Mouse (Mus musculus): ENCODE results near the gene Lgals4. TPM values are rescaled to one million over a fixed set of nuclear protein-coding genes. Genes with fewer than 3 reads are reported as not detected.

Lgals4 gene
- polyA plus RNA-seq, 1 experiment from 2014 or later = 10.9 TPM

GRCm38 (mm10) chr7:28886486-28886885 lies 52.8 kb downstream of the Lgals4 start:
- peaks cover 9% of the 10 kb centered on the region for H3K4me1 ChIP-seq (replicated peaks; ENCODE audit: insufficient read depth, low read length)
- no peak overlapping the region for H3K4me3 ChIP-seq (replicated peaks; ENCODE audit: low read depth, low read length)
- no peak overlapping the region for H3K4me2 ChIP-seq (ENCODE audit: low read length)
- H3K27ac ChIP-seq = no peak overlapping the region
- DNase-seq (ENCODE audit: low spot score) = no peak
- no peaks in the 10 kb centered on the region for H3K36me3 ChIP-seq (ENCODE audit: insufficient read depth, low read length)
- no peak for TF ChIP-seq CTCF (IDR thresholded peaks at IDR 0.05; ENCODE audit: low read depth)
- no peak for ATAC-seq (replicated peaks; ENCODE audit: low FRiP score, low read depth)
- 23% methylated on average over 14 of the region's 14 CpGs for WGBS
- no peak overlapping the region for H3K9ac ChIP-seq (ENCODE audit: low read depth, low read length)
- no peaks in the 10 kb centered on the region; the same call in 1 of the 2 replicates for H3K27me3 ChIP-seq (ENCODE audit: insufficient read depth, low read length)
- no peaks in the 10 kb centered on the region for H3K9me3 ChIP-seq (replicated peaks; ENCODE audit: low read length)

- H3K27me3 ChIP-seq (ENCODE audit: insufficient read depth, low read length) = no peaks in the 10 kb centered on the region; the same call in 1 of the 2 replicates
- DNase-seq (ENCODE audit: low spot score) = no peak
- peak overlapping the region; percentile 58 for H3K4me2 ChIP-seq (ENCODE audit: low read length)
- 3% methylated on average over 27 of the region's 27 CpGs for WGBS
- H3K9me3 ChIP-seq (replicated peaks; ENCODE audit: low read length) = no peaks in the 10 kb centered on the region
- H3K4me3 ChIP-seq (replicated peaks; ENCODE audit: low read depth, low read length) = peak overlapping the region; percentile 29
- H3K36me3 ChIP-seq (ENCODE audit: insufficient read depth, low read length) = peaks cover 15% of the 10 kb centered on the region
- no peak for ATAC-seq (replicated peaks; ENCODE audit: low FRiP score, low read depth)
- TF ChIP-seq CTCF (IDR thresholded peaks at IDR 0.05; ENCODE audit: low read depth) = no peak
- peaks cover 9% of the 10 kb centered on the region for H3K4me1 ChIP-seq (replicated peaks; ENCODE audit: insufficient read depth, low read length)
- no peak overlapping the region for H3K27ac ChIP-seq
- H3K9ac ChIP-seq (ENCODE audit: low read depth, low read length) = peak overlapping the region; percentile 9; the same call in 1 of the 2 replicates
Observed at GRCm38 (mm10) chr7:28888701-28889161, 55.1 kb downstream of the Lgals4 start.

Other genes with a start within 250 kb of the Lgals4 start
- 18.4 and 19.5 TPM in 2 replicates for gene Samd4b, start 235.7 kb upstream of the Lgals4 start, polyA plus RNA-seq (2015; fragmentation: Nextera tagmentation; extraction: Ambion mirVana)
- 33.5 and 36.6 TPM in 2 replicates for gene Pak4, start 235.7 kb upstream of the Lgals4 start, polyA plus RNA-seq (2015; fragmentation: Nextera tagmentation; extraction: Ambion mirVana)
- not detected in 2 replicates for gene Acp7, start 202.5 kb upstream of the Lgals4 start, polyA plus RNA-seq (2015; fragmentation: Nextera tagmentation; extraction: Ambion mirVana)
- gene Fbxo27, start 141.0 kb upstream of the Lgals4 start, polyA plus RNA-seq (2015; fragmentation: Nextera tagmentation; extraction: Ambion mirVana) = 3.9 and 4.1 TPM in 2 replicates
- gene Fbxo17, start 117.0 kb upstream of the Lgals4 start, polyA plus RNA-seq (2015; fragmentation: Nextera tagmentation; extraction: Ambion mirVana) = 7.0 and 8.0 TPM in 2 replicates
- 143 and 151 TPM in 2 replicates for gene Mrps12, start 92.0 kb upstream of the Lgals4 start, polyA plus RNA-seq (2015; fragmentation: Nextera tagmentation; extraction: Ambion mirVana)
- 20.2 and 21.5 TPM in 2 replicates for gene Sars2, start 91.9 kb upstream of the Lgals4 start, polyA plus RNA-seq (2015; fragmentation: Nextera tagmentation; extraction: Ambion mirVana)
- gene Ccer2, start 77.7 kb upstream of the Lgals4 start, polyA plus RNA-seq (2015; fragmentation: Nextera tagmentation; extraction: Ambion mirVana) = not detected in 2 replicates
- gene Sirt2, start 67.1 kb upstream of the Lgals4 start, polyA plus RNA-seq (2015; fragmentation: Nextera tagmentation; extraction: Ambion mirVana) = 54.1 and 60.2 TPM in 2 replicates
- gene Nfkbib, start 66.3 kb upstream of the Lgals4 start, polyA plus RNA-seq (2015; fragmentation: Nextera tagmentation; extraction: Ambion mirVana) = 42.2 and 43.7 TPM in 2 replicates
- gene Rinl, start 44.9 kb upstream of the Lgals4 start, polyA plus RNA-seq (2015; fragmentation: Nextera tagmentation; extraction: Ambion mirVana) = 5.2 and 6.3 TPM in 2 replicates
- 232 TPM in 2 replicates for gene Hnrnpl, start 25.3 kb upstream of the Lgals4 start, polyA plus RNA-seq (2015; fragmentation: Nextera tagmentation; extraction: Ambion mirVana)
- gene Ech1, start 8.6 kb upstream of the Lgals4 start, polyA plus RNA-seq (2015; fragmentation: Nextera tagmentation; extraction: Ambion mirVana) = 330 and 348 TPM in 2 replicates
- gene Lgals7, start 30.0 kb downstream of the Lgals4 start, polyA plus RNA-seq (2015; fragmentation: Nextera tagmentation; extraction: Ambion mirVana) = 1.3 and 1.7 TPM in 2 replicates
- gene Capn12, start 47.6 kb downstream of the Lgals4 start, polyA plus RNA-seq (2015; fragmentation: Nextera tagmentation; extraction: Ambion mirVana) = 0.34 and 0.47 TPM in 2 replicates
- gene Actn4, start 128.5 kb downstream of the Lgals4 start, polyA plus RNA-seq (2015; fragmentation: Nextera tagmentation; extraction: Ambion mirVana) = 255 and 280 TPM in 2 replicates
- 467 and 479 TPM in 2 replicates for gene Eif3k, start 148.0 kb downstream of the Lgals4 start, polyA plus RNA-seq (2015; fragmentation: Nextera tagmentation; extraction: Ambion mirVana)
- gene Map4k1, start 148.2 kb downstream of the Lgals4 start, polyA plus RNA-seq (2015; fragmentation: Nextera tagmentation; extraction: Ambion mirVana) = 7.6 and 9.5 TPM in 2 replicates

Measured in kidney, postnatal 0 days (tissue).